8 mouse cellular contexts compared by ENCODE assay signal in the genomic region with DNA sequence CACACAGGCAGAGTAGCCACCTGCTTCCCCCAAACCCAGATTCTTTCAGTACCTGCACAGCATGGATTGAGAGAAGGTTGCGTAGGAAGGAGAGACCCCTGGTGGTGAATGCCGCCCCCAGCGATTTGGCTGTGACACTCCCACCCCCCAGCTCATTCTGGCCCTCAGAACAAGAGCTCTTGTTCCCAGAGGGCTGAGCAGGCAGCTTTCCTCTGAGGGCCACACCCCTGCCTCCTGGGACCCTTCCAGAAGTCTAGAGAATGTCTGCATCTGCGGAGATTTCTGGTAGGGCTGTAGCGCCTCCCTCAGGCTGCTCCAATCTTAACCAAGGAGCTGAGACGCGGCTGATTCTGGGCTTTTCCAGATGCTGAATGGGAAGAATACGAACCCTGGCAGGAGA.
DNase-seq lines count a peak whose midpoint lies in the region; ATAC-seq and TF ChIP-seq lines count a peak whose summit lies in the region.

No protein-coding gene starts in this region.

- H3K9ac ChIP-seq in intestine, embryonic 15.5 days, result no peak overlapping the region

- no peak overlapping the region for H3K4me2 ChIP-seq in intestine, embryonic 15.5 days (replicated peaks)

- peaks cover 20% of the 10 kb centered on the region for H3K4me1 ChIP-seq in intestine, embryonic 15.5 days (replicated peaks)

- ATAC-seq in intestine, embryonic 15.5 days, result peak; percentile 45
- ATAC-seq in cerebellum, adult (ENCODE audit: insufficient number of reproducible peaks, low FRiP score, low TSS enrichment), result no peak

- no peak overlapping the region for H3K4me3 ChIP-seq in gastrocnemius, adult 2 months
- H3K4me3 ChIP-seq in intestine, embryonic 15.5 days (replicated peaks), result no peak overlapping the region

- no peaks in the 10 kb centered on the region for H3K9me3 ChIP-seq in intestine, embryonic 15.5 days

- no peaks in the 10 kb centered on the region for H3K36me3 ChIP-seq in intestine, embryonic 15.5 days

- intact Hi-C loops in gastrocnemius, adult 2 months (cut with DNase I), result no loop called here

- peak; percentile 46 for TF ChIP-seq CTCF in gastrocnemius, adult 2 months (IDR thresholded peaks at IDR 0.05)

- DNase-seq in cerebellum, postnatal 10 days, result peak; percentile 61 to 66
- DNase-seq in cerebellum, adult 8-10 months, result no peak
- DNase-seq in ES-CJ7 (ENCODE audit: low read depth, low spot score), result peak; percentile 96
- peak; percentile 57 for DNase-seq in gastrocnemius, adult 2 months
- DNase-seq in neural tube, embryonic 10.5 days (ENCODE audit: extremely low spot score, low spot score), result peak; percentile 32
- no peak for DNase-seq in cerebellum, adult 18-20 months

- no peak overlapping the region for H3K27ac ChIP-seq in gastrocnemius, adult 2 months
- no peak overlapping the region for H3K27ac ChIP-seq in intestine, embryonic 15.5 days

- WGBS in intestine, embryonic 15.5 days, result 41% methylated on average over 8 of the region's 8 CpGs

- H3K27me3 ChIP-seq in intestine, embryonic 15.5 days (replicated peaks), result no peaks in the 10 kb centered on the region

Comparison
In these comparisons a context has a peak if more than half of its experiments do, and no peak if none do; other contexts are left out.
1. DNase-seq: peak in cerebellum, postnatal 10 days (2 of 2), ES-CJ7 (single experiment), gastrocnemius, adult 2 months (single experiment) and neural tube, embryonic 10.5 days (single experiment); none in cerebellum, adult 8-10 months (single experiment) and cerebellum, adult 18-20 months (0 of 2).